Mouse (Mus musculus) cerebellum, adult 9-10 months (tissue): ENCODE measurements around the gene Trim65.
A peak's percentile ranks its signal among the peaks of the same experiment; 100 is the strongest.

ENCODE experiments used
- DNase-seq: peaks from one replicate; pipeline ENCODE4 v3.0.0; 2022

Trim65 gene

DNA sequence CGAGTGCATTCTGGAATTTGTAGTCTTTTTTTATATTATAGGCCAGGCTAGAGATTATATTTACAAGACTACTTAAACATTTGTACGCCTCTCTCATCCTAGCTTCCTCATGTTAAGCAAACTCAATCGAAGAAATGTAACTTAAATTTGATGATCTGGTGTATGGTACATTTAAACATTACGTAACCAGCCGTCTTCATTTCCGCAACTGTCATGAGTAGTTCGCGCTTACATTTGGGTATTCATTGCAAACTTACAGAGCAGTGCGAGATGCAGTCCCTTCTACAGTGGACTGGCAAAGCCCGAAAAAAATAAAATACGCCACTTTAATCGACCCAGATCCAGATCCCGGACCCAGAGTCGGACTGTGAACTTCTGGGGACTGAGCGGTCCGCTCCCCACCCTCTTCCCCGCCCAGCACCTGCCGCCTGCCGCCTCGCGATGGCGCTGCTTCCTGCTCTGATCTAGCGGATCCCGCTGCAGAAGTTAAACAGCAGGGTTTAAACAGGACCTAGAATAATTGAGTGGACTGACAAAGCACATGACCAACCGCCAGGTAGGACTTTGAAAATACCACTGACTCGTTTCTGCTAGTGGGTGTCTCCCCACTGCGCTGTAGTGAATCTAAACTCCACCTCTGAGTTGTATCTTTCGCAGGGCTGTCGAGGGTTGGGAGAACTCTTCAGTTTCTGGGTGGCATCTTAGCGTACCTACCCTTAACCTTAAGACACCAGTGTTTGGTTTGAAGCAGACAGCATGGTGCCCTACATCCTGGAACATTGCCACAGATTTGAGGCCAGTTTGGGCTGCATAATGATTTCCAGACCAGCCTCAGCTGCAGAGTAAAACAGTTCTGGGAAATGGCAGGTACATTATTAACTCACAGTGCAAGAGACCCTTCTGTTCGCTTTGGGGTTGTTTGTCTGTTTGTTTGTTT is 43.5 kb downstream of the Trim65 start:
- peak; percentile 88 for DNase-seq

- DNase-seq, result peak; percentile 99
Observed at GRCm38 (mm10) chr11:116086258-116087193, 44.4 kb downstream of the Trim65 start, which contains the start of gene Wbp2. TSS of gene Wbp2 (minus strand) at chr11:116086995.

GRCm38 (mm10) chr11:116084166-116084565 is 46.8 kb downstream of the Trim65 start:
- peak; percentile 42 for DNase-seq

DNA sequence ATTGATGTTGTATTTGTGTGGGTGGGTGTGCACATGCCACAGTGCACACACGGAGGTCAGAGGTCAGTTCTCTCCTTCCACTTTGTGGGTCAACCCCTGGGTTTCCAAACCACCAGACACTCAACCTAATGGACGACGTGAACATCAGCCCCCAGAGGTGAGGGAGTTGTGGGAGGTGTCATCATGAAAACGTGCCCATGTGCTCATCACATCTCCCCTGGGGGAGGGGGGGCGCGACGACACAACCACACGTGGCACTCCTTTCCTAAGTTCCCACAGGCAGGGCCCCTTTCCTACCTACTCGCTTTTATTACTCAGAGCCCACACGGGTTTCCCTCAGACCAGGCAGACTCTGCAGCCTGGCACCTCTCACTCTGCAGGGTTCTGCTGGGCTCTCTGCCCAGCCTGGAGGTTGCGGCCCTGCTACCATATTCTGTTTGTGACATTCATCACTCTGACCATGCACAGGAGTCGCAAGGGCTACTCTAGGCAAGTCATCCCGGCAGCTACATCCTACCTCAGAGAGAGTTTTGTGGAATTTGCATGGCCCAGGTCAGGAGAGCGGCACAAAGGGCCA is 47.7 kb downstream of the Trim65 start:
- DNase-seq, result peak; percentile 56

GRCm38 (mm10) chr11:116081081-116081480 is 49.8 kb downstream of the Trim65 start:
- peak; percentile 85 for DNase-seq

- DNase-seq, result peak; percentile 64
Observed at GRCm38 (mm10) chr11:116079511-116079910, 51.4 kb downstream of the Trim65 start.

- DNase-seq, result peak; percentile 51
Observed at GRCm38 (mm10) chr11:116078676-116079320, 52.1 kb downstream of the Trim65 start.

GRCm38 (mm10) chr11:116078221-116078620 is 52.7 kb downstream of the Trim65 start:
- peak; percentile 63 for DNase-seq

DNA sequence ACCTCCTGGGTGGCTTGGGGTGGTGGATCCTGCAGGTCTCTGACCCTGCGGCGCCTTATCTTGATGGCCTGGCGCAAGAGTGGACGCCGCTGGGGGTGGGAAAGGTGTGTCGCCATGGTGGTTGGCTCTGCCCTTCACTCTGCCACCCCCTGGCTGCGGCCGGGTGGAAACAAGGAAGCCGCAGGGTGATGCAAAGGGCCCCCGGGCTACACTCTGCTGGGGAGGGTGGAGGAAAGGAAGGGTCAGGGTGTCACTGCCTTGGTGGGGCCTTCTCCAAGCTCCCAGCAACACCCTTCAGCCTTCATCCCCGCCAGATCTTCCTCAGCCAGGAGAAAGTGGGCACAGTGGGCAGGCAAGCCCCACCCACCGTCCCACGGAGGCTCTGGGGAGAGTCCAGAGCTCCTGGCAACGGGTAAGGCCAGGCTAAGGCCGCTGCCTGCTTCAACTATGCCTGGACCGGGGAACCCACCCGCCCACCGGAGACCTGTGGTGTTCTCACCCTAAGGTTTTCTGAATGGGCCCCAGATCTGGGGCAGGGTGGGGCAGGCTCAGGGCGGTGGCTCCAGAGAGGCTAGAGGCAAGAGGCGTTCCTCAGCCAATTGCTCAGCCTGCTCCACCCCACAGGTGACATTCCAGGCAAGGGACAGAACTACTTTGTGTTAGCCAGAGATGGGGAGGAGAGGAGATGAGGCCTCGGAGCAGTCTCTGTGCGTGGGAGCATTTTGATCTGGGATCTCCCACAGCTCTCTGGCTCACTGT is 53.3 kb downstream of the Trim65 start, which contains the start of gene Unc13d:
TSS of gene Unc13d (minus strand) at position 516 of the 759 bp plus-strand sequence.
- DNase-seq, result peak; percentile 44

- DNase-seq, result no peak
Observed at GRCm38 (mm10) chr11:116076836-116077235, 54.1 kb downstream of the Trim65 start.

- peak; percentile 27 for DNase-seq
Observed at GRCm38 (mm10) chr11:116076266-116076540, 54.7 kb downstream of the Trim65 start.

- no peak for DNase-seq
Observed at GRCm38 (mm10) chr11:116075539-116076265, 55.2 kb downstream of the Trim65 start.

DNA sequence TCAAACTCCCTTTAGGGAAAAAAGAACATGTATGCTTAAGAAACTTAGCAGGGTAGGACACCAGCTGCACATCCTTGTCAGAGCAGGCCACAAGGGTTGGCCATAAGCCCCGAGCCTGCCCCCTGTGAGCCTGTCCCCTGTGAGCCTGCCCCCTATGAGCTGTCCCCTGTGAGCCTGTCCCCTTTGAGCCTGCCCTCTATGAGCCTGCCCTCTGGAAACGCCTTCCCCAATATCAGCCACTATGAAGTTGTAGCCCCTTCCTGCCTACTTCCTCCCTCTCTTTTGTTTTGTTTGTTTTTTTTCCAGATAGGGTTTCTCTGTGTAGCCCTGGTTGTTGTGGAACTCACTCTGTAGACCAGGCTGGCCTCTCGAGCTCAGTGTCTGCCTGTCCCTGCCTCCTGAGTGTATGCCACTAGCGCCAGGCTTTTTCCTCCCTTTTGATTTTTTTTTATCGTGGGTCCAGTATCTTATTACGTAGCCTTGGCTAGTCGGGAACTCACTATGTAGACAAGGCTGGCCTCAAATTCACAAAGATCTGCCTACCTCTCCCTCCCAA is 56.4 kb downstream of the Trim65 start:
- DNase-seq, result no peak

- DNase-seq, result no peak
Observed at GRCm38 (mm10) chr11:116072608-116073007, 58.3 kb downstream of the Trim65 start.
